Mouse (Mus musculus) embryonic facial prominence, embryonic 11.5 days (tissue): ENCODE data around the gene Rpl36-ps4. TPM values are rescaled to one million over a fixed set of nuclear protein-coding genes. Genes with fewer than 3 reads are reported as not detected.

Experiments used
- ATAC-seq: fragments of 200-750 bp; cut with Nextera tagmentation; replicated peaks from 2 replicates; pipeline ENCODE4 v1.8.0; 2017; ENCODE audit warnings: low read depth; ENCODE audit not compliant: insufficient number of reproducible peaks, low FRiP score, low TSS enrichment
- DNase-seq: peaks from one replicate; pipeline ENCODE4 v3.0.0-alpha.2; 2015; ENCODE audit warnings: low spot score
- H3K27ac ChIP-seq: fragments of 300-500 bp; sonication (generic); replicated peaks from 2 replicates; pipeline ENCODE4 v1.5.1; 2014; ENCODE audit warnings: mild to moderate bottlenecking, low read depth, low read length, control low read depth
- H3K27me3 ChIP-seq: fragments of 300-500 bp; sonication (generic); 2 replicates; pipeline ENCODE4 v1.6.1; 2014; ENCODE audit warnings: mild to moderate bottlenecking, low read length, moderate library complexity, mixed read lengths; ENCODE audit not compliant: control insufficient read depth, insufficient read depth
- H3K36me3 ChIP-seq: fragments of 300-500 bp; sonication (generic); replicated peaks from 2 replicates; pipeline ENCODE4 v1.6.1; 2014; ENCODE audit warnings: low read depth, mild to moderate bottlenecking, low read length, moderate library complexity, mixed read lengths; ENCODE audit not compliant: control insufficient read depth, insufficient read depth
- H3K4me1 ChIP-seq: fragments of 300-500 bp; sonication (generic); 2 replicates; pipeline ENCODE4 v1.6.1; 2014; ENCODE audit warnings: low read length, mixed read lengths; ENCODE audit not compliant: control insufficient read depth, insufficient read depth
- H3K4me2 ChIP-seq: fragments of 300-500 bp; sonication (generic); 2 replicates; pipeline ENCODE4 v1.6.1; 2014; ENCODE audit warnings: low read depth, mild to moderate bottlenecking, control low read depth, low read length, moderate library complexity
- H3K4me3 ChIP-seq: fragments of 300-500 bp; sonication (generic); 2 replicates; pipeline ENCODE4 v1.5.1; 2014; ENCODE audit warnings: low read depth, low read length, control low read depth
- H3K9ac ChIP-seq: fragments of 300-500 bp; sonication (generic); replicated peaks from 2 replicates; pipeline ENCODE4 v1.6.1; 2014; ENCODE audit warnings: mild to moderate bottlenecking, control low read depth, low read length
- H3K9me3 ChIP-seq: fragments of 300-500 bp; sonication (generic); replicated peaks from 2 replicates; pipeline ENCODE4 v1.6.1; 2016; ENCODE audit warnings: mild to moderate bottlenecking, low read length, inconsistent platforms, mixed read lengths; ENCODE audit not compliant: control insufficient read depth
- WGBS: fragments of 180-500 bp; shearing (Covaris S2); extraction: QIAGEN DNeasy Blood & Tissue Kit; methylation state at CpG from one replicate; pipeline ENCODE4 v1.1.7; 2014; 5-methylcytosine and 5-hydroxymethylcytosine counted together
- polyA plus RNA-seq: library from polyadenylated mRNA; unstranded; fragments of >200 nt; fragmentation: Nextera tagmentation; extraction: Ambion mirVana; gene quantifications from 2 replicates; pipeline ENCODE4 v1.2.1, GENCODE M21; 2014

Rpl36-ps4 gene
- polyA plus RNA-seq: not detected in 2 replicates

DNA sequence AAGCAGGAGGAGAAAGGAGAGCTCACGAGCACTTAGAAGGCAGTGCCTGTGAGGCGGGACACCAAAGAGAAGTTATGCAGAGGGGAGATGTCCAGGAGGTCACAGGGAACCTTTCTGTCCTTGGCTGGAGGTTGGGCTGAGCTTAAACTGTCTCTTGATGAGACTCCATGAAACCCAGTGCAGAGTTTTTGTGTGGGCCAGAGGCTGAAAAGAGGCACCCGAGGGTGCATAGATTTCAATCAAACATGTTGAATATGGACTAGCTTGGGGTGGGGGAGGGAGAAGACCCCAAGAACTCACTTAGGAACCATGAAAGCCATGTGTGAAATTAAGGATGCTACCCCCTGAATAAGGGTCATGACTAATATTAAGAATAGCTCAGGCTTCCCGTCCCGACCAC, at the start of gene Rpl36-ps4:
Gene Rpl36-ps4, plus strand, starts transcription at position 301 of the 400 bp plus-strand sequence.
- H3K27ac ChIP-seq: no peak within 1 kb of the TSS
- DNase-seq (no peak), ATAC-seq (no peak)
- H3K4me1 ChIP-seq: no peaks in the 10 kb centered on the region
- H3K4me3 ChIP-seq: no peak within 1 kb of the TSS
- 93% methylated on average over 5 of the region's 5 CpGs for WGBS
- H3K4me2 ChIP-seq: no peak within 1 kb of the TSS
- no peaks in the 10 kb centered on the region for H3K36me3 ChIP-seq
- no peaks in the 10 kb centered on the region for H3K27me3 ChIP-seq
- no peak within 1 kb of the TSS for H3K9ac ChIP-seq
- no peaks in the 10 kb centered on the region for H3K9me3 ChIP-seq

DNA sequence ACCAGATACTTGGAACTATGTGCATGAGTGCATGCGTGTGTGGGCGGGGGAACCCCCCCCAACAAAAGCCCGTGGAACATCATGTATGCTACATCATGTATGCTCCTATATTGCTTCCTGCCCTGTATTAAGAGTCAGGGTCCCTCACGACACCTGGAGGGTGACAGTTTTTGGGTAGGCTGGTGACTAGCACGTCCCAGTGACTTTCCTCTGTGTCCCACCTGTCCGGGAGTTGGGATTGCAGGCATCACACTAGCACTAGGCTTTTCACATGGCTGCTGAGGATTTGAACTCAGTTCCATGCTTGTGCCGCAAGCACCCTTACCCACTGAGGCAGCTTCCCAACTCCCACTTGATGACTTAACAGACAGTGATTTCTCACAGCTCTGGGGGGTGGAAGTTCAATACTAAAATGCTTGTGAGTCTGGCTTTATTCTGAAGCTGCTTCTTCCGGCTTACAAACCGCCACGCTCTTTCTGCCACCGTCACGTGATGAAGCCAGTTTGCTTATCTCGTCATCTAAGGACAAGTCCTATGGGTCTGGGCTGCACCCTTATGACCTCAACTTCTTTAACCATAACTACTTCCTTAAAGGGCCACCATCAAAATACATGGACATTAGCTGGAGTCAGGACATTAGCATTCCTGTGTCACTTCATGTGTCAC, 49.2 kb upstream of the Rpl36-ps4 start:
- H3K27me3 ChIP-seq: no peaks in the 10 kb centered on the region
- 85% methylated on average over 13 of the region's 13 CpGs for WGBS
- H3K4me1 ChIP-seq: no peaks in the 10 kb centered on the region
- H3K36me3 ChIP-seq: no peaks in the 10 kb centered on the region
- no peak overlapping the region for H3K9ac ChIP-seq
- no peak for DNase-seq
- no peak overlapping the region for H3K4me3 ChIP-seq
- H3K4me2 ChIP-seq: no peak overlapping the region
- no peak for ATAC-seq
- no peak overlapping the region for H3K27ac ChIP-seq
- no peaks in the 10 kb centered on the region for H3K9me3 ChIP-seq

GRCm38 (mm10) chr17:87872286-87872685, 48.5 kb upstream of the Rpl36-ps4 start:
- no peaks in the 10 kb centered on the region for H3K9me3 ChIP-seq
- 45% methylated on average over 4 of the region's 4 CpGs for WGBS
- H3K4me1 ChIP-seq: no peaks in the 10 kb centered on the region
- no peak for ATAC-seq
- no peak overlapping the region for H3K27ac ChIP-seq
- no peak for DNase-seq
- H3K4me3 ChIP-seq: no peak overlapping the region
- no peaks in the 10 kb centered on the region for H3K36me3 ChIP-seq
- H3K4me2 ChIP-seq: no peak overlapping the region
- H3K27me3 ChIP-seq: no peaks in the 10 kb centered on the region
- no peak overlapping the region for H3K9ac ChIP-seq

GRCm38 (mm10) chr17:87873456-87873855, 47.3 kb upstream of the Rpl36-ps4 start:
- Histone ChIP-seq H3K9ac (no peak overlapping the region), H3K27me3 (no peaks in the 10 kb centered on the region), H3K4me1 (no peaks in the 10 kb centered on the region), H3K27ac (no peak overlapping the region), H3K36me3 (no peaks in the 10 kb centered on the region), H3K4me3 (no peak overlapping the region), H3K4me2 (no peak overlapping the region), H3K9me3 (no peaks in the 10 kb centered on the region)
- ATAC-seq: no peak
- WGBS: 61% methylated on average over 7 of the region's 7 CpGs
- DNase-seq: no peak

DNA sequence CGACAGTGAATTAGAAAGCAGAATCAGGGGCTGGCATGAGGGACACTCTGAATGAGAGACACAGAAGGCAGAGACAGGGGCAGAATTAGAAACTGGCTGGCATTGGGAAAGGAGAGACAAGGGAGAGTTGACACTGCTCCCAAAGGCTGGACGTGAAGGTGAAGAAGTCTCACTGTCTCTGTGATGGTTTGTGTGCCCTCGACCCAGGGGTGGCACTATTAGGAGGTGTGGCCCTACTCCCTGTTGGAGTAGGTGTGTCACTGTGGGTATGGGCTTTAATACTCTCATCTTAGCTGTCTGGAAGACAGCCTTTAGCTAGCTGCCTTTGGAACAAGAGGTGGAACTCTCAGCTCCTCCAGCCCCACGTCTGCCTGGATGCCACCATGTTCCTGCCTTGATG, 46.8 kb upstream of the Rpl36-ps4 start:
- H3K9me3 ChIP-seq: no peaks in the 10 kb centered on the region
- H3K27ac ChIP-seq: no peak overlapping the region
- DNase-seq (no peak), ATAC-seq (no peak)
- H3K9ac ChIP-seq: no peak overlapping the region
- no peak overlapping the region for H3K4me2 ChIP-seq
- no peaks in the 10 kb centered on the region for H3K36me3 ChIP-seq
- no peaks in the 10 kb centered on the region for H3K4me1 ChIP-seq
- H3K27me3 ChIP-seq: no peaks in the 10 kb centered on the region
- 87% methylated on average over 4 of the region's 4 CpGs for WGBS
- no peak overlapping the region for H3K4me3 ChIP-seq

- H3K4me1 ChIP-seq: no peaks in the 10 kb centered on the region
Measured at GRCm38 (mm10) chr17:87875346-87875920, 45.3 kb upstream of the Rpl36-ps4 start.

GRCm38 (mm10) chr17:87876295-87877000, 44.3 kb upstream of the Rpl36-ps4 start:
- no peak overlapping the region for H3K4me2 ChIP-seq
- no peaks in the 10 kb centered on the region for H3K36me3 ChIP-seq
- WGBS: 81% methylated on average over 11 of the region's 11 CpGs
- no peaks in the 10 kb centered on the region for H3K27me3 ChIP-seq
- H3K9ac ChIP-seq: no peak overlapping the region
- H3K4me1 ChIP-seq: no peaks in the 10 kb centered on the region
- no peak for ATAC-seq
- no peaks in the 10 kb centered on the region for H3K9me3 ChIP-seq
- no peak overlapping the region for H3K4me3 ChIP-seq
- H3K27ac ChIP-seq: no peak overlapping the region
- DNase-seq: no peak

More at GRCm38 (mm10) chr17:87875346-87875920, 45.3 kb upstream of the Rpl36-ps4 start:
- Histone ChIP-seq H3K36me3 (no peaks in the 10 kb centered on the region), H3K4me3 (no peak overlapping the region), H3K27ac (no peak overlapping the region), H3K4me2 (no peak overlapping the region), H3K9me3 (no peaks in the 10 kb centered on the region), H3K27me3 (no peaks in the 10 kb centered on the region), H3K9ac (no peak overlapping the region)
- DNase-seq: no peak
- 88% methylated on average over 8 of the region's 8 CpGs for WGBS
- ATAC-seq: no peak
